Mouse (Mus musculus) CH12.LX (cell line): ENCODE measurements around the gene Bri3bp.

Experiments used
- CTCF ChIP-seq, 2 experiments: IDR thresholded peaks in 1 of 2; conservative IDR thresholded peaks in 1 of 2; 2 replicates each; pipeline ENCODE4 v1.5.1; 2011 to 2012; ENCODE audit warnings: low read depth in 2 of 2, low read length in 2 of 2, improper control_type of control experiment in 1 of 2, inconsistent platforms in 1 of 2, mild to moderate bottlenecking in 1 of 2, moderate library complexity in 1 of 2
- MAX ChIP-seq: IDR thresholded peaks from 2 replicates; pipeline ENCODE4 v1.6.1; 2011; ENCODE audit warnings: low read length, improper control_type of control experiment

- TF ChIP-seq MAX, result no peak
- no peak for TF ChIP-seq CTCF (conservative IDR thresholded peaks at IDR 0.05 in 1 of 2, IDR thresholded peaks at IDR 0.05 in 1 of 2; ENCODE audit: low read depth in 2 of 2, low read length in 2 of 2)
Observed at GRCm38 (mm10) chr5:125406322-125407016, 34.9 kb upstream of the Bri3bp start.
